Mouse (Mus musculus) embryonic facial prominence, embryonic 12.5 days (tissue): ENCODE measurements around the gene Rspo3. TPM values are rescaled to one million over a fixed set of nuclear protein-coding genes. Genes with fewer than 3 reads are reported as not detected.

Experiments used
- ATAC-seq: fragments of 200-750 bp; cut with Nextera tagmentation; 2 replicates; pipeline ENCODE4 v1.8.0; 2017; ENCODE audit not compliant: insufficient number of reproducible peaks, insufficient read depth, low FRiP score, low TSS enrichment
- H3K27ac ChIP-seq: fragments of 300-500 bp; sonication (generic); 2 replicates; pipeline ENCODE4 v1.5.1; 2016; ENCODE audit warnings: mild to moderate bottlenecking
- H3K27me3 ChIP-seq: fragments of 300-500 bp; sonication (generic); 2 replicates; pipeline ENCODE4 v1.6.1; 2016; ENCODE audit warnings: mild to moderate bottlenecking, moderate library complexity
- H3K36me3 ChIP-seq: fragments of 300-500 bp; sonication (generic); 2 replicates; pipeline ENCODE4 v1.6.1; 2016; ENCODE audit warnings: mild to moderate bottlenecking
- H3K4me1 ChIP-seq: fragments of 300-500 bp; sonication (generic); 2 replicates; pipeline ENCODE4 v1.6.1; 2016
- H3K4me2 ChIP-seq: fragments of 300-500 bp; sonication (generic); replicated peaks from 2 replicates; pipeline ENCODE4 v1.6.1; 2016; ENCODE audit warnings: mild to moderate bottlenecking, moderate library complexity
- H3K4me3 ChIP-seq: fragments of 300-500 bp; sonication (generic); 2 replicates; pipeline ENCODE4 v1.5.1; 2016; ENCODE audit warnings: mild to moderate bottlenecking
- H3K9ac ChIP-seq: fragments of 300-500 bp; sonication (generic); 2 replicates; pipeline ENCODE4 v1.6.1; 2016; ENCODE audit warnings: mild to moderate bottlenecking, moderate library complexity
- H3K9me3 ChIP-seq: fragments of 300-500 bp; sonication (generic); 2 replicates; pipeline ENCODE4 v1.6.1; 2016; ENCODE audit warnings: mild to moderate bottlenecking, moderate library complexity
- WGBS: fragments of 180-500 bp; shearing (Covaris S2); methylation state at CpG from one replicate; pipeline ENCODE4 v1.1.7; 2016; 5-methylcytosine and 5-hydroxymethylcytosine counted together
- polyA plus RNA-seq: library from polyadenylated mRNA; unstranded; fragments of >200 nt; fragmentation: Nextera tagmentation; extraction: Ambion mirVana; gene quantifications from 2 replicates; pipeline ENCODE4 v1.2.1, GENCODE M21; 2016

The Rspo3 gene
- polyA plus RNA-seq, 1 experiment from 2014 or later, result 19.9 TPM

GRCm38 (mm10) chr10:29426660-29427059 lies 109.0 kb downstream of the Rspo3 start:
- H3K4me3 ChIP-seq, result no peak overlapping the region
- 80% methylated on average over 2 of the region's 2 CpGs for WGBS
- no peak for ATAC-seq
- no peak overlapping the region for H3K4me2 ChIP-seq
- no peaks in the 10 kb centered on the region for H3K9me3 ChIP-seq
- no peaks in the 10 kb centered on the region for H3K27me3 ChIP-seq
- H3K27ac ChIP-seq, result no peak overlapping the region
- H3K36me3 ChIP-seq, result no peaks in the 10 kb centered on the region
- H3K4me1 ChIP-seq, result no peaks in the 10 kb centered on the region
- H3K9ac ChIP-seq, result no peak overlapping the region

GRCm38 (mm10) chr10:29424571-29424970 lies 111.1 kb downstream of the Rspo3 start:
- no peak for ATAC-seq

GRCm38 (mm10) chr10:29414361-29414760 lies 121.3 kb downstream of the Rspo3 start:
- H3K27ac ChIP-seq, result no peak overlapping the region
- no peaks in the 10 kb centered on the region for H3K4me1 ChIP-seq
- no peak overlapping the region for H3K4me2 ChIP-seq
- no peaks in the 10 kb centered on the region for H3K9me3 ChIP-seq
- H3K36me3 ChIP-seq, result no peaks in the 10 kb centered on the region
- no peak overlapping the region for H3K9ac ChIP-seq
- ATAC-seq, result no peak
- H3K4me3 ChIP-seq, result no peak overlapping the region
- no peaks in the 10 kb centered on the region for H3K27me3 ChIP-seq
- 68% methylated on average over 2 of the region's 2 CpGs for WGBS

More at GRCm38 (mm10) chr10:29424571-29424970, 111.1 kb downstream of the Rspo3 start:
- H3K9ac ChIP-seq, result no peak overlapping the region
- no peaks in the 10 kb centered on the region for H3K36me3 ChIP-seq
- H3K4me2 ChIP-seq, result no peak overlapping the region
- no peak overlapping the region for H3K27ac ChIP-seq
- no peaks in the 10 kb centered on the region for H3K4me1 ChIP-seq
- no peaks in the 10 kb centered on the region for H3K27me3 ChIP-seq
- no peaks in the 10 kb centered on the region for H3K9me3 ChIP-seq
- WGBS, result 76% methylated on average over 2 of the region's 2 CpGs
- no peak overlapping the region for H3K4me3 ChIP-seq

DNA sequence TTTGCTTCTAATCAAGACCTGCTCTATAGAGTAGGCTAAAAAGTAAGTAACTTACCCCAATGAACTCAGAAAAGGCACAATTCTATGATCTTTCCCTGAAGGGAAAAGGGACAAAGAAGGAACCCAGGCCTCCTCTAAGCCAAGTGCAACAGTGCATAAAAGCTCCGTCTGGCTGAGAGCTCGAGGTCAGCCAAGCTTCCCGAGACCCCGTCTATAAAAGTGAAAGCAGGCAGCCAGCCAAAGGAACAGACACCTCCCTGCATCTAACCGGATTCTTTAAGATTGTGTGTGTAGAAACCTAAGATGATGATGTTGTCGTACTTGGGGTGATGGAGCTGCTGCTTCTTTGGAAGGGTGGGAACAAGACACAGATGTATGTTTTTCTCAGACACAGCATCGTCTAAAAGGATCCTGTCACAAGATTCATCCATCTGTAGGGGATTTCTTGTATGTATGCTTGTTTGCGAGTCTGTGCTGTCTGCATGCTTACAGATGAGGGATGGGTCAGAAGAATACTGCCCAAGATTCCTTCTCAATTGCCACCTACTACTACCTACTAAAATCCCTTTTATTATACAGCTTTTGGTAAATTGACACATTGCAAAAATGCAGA lies 132.9 kb downstream of the Rspo3 start:
- Histone ChIP-seq H3K4me2 (no peak overlapping the region), H3K4me3 (no peak overlapping the region), H3K4me1 (no peaks in the 10 kb centered on the region), H3K27ac (no peak overlapping the region), H3K36me3 (no peaks in the 10 kb centered on the region), H3K9me3 (no peaks in the 10 kb centered on the region), H3K27me3 (no peaks in the 10 kb centered on the region), H3K9ac (no peak overlapping the region)
- ATAC-seq, result no peak
- 65% methylated on average over 8 of the region's 8 CpGs for WGBS

Other genes starting within 250 kb of the Rspo3 start
- gene Echdc1, start 222.7 kb downstream of the Rspo3 start, polyA plus RNA-seq, result 17.2 and 19.7 TPM in 2 replicates
- 49.6 and 51.9 TPM in 2 replicates for gene Rnf146, start 173.4 kb downstream of the Rspo3 start, polyA plus RNA-seq